Mouse (Mus musculus) right cerebral cortex, postnatal 36 days (tissue): ENCODE data around the gene Eps15.
"Not testable (repeated sequence)": the region's sequence is repeated elsewhere in the genome, so short reads cannot be mapped to it uniquely, and the experiment has no call there.

Experiments used
- DNase-seq, 2 experiments: peaks; one replicate each; pipeline ENCODE4 v3.0.0; 2022; ENCODE audit warnings: low spot score in 2 of 2, mixed read lengths in 1 of 2

The Eps15 gene

GRCm38 (mm10) chr4:109401176-109401689 lies 121.2 kb downstream of the Eps15 start:
- DNase-seq = no peak

- DNase-seq = not testable (repeated sequence)
Measured at GRCm38 (mm10) chr4:109404908-109405307, 124.8 kb downstream of the Eps15 start.

GRCm38 (mm10) chr4:109405415-109405814 lies 125.3 kb downstream of the Eps15 start:
- DNase-seq = no peak

GRCm38 (mm10) chr4:109406054-109406485 lies 126.0 kb downstream of the Eps15 start:
- peak; percentile 13 to 18 for DNase-seq

- peak in 1 of 2 experiments; percentile 14 for DNase-seq
Measured at GRCm38 (mm10) chr4:109406486-109407175, 126.6 kb downstream of the Eps15 start, which contains the start of gene Ttc39a. TSS of gene Ttc39a (plus strand) at chr4:109406623.

GRCm38 (mm10) chr4:109407176-109407520 lies 127.1 kb downstream of the Eps15 start:
- DNase-seq = no peak

- no peak for DNase-seq
Measured at GRCm38 (mm10) chr4:109407701-109408485, 127.8 kb downstream of the Eps15 start.

GRCm38 (mm10) chr4:109410681-109411376 lies 130.8 kb downstream of the Eps15 start:
- DNase-seq = no peak

- DNase-seq = no peak
Measured at GRCm38 (mm10) chr4:109411377-109411967, 131.4 kb downstream of the Eps15 start.

- no peak for DNase-seq
Measured at GRCm38 (mm10) chr4:109412233-109412632, 132.2 kb downstream of the Eps15 start.

- no peak for DNase-seq
Measured at GRCm38 (mm10) chr4:109417998-109418397, 137.9 kb downstream of the Eps15 start.

GRCm38 (mm10) chr4:109419017-109419416 lies 138.9 kb downstream of the Eps15 start:
- DNase-seq = no peak

GRCm38 (mm10) chr4:109419563-109419962 lies 139.5 kb downstream of the Eps15 start:
- no peak for DNase-seq

GRCm38 (mm10) chr4:109420138-109420795 lies 140.2 kb downstream of the Eps15 start:
- no peak for DNase-seq

GRCm38 (mm10) chr4:109421608-109422007 lies 141.5 kb downstream of the Eps15 start:
- DNase-seq = no peak

- no peak for DNase-seq
Measured at GRCm38 (mm10) chr4:109422436-109422835, 142.4 kb downstream of the Eps15 start.

GRCm38 (mm10) chr4:109423438-109423837 lies 143.4 kb downstream of the Eps15 start:
- DNase-seq = no peak

GRCm38 (mm10) chr4:109427058-109427457 lies 147.0 kb downstream of the Eps15 start:
- no peak for DNase-seq

GRCm38 (mm10) chr4:109430250-109430649 lies 150.2 kb downstream of the Eps15 start:
- no peak for DNase-seq

GRCm38 (mm10) chr4:109430854-109431253 lies 150.8 kb downstream of the Eps15 start:
- no peak for DNase-seq

GRCm38 (mm10) chr4:109432668-109433375 lies 152.8 kb downstream of the Eps15 start:
- DNase-seq = no peak
